Mouse (Mus musculus): ENCODE measurements around the gene Rtn1.

The Rtn1 gene

DNA sequence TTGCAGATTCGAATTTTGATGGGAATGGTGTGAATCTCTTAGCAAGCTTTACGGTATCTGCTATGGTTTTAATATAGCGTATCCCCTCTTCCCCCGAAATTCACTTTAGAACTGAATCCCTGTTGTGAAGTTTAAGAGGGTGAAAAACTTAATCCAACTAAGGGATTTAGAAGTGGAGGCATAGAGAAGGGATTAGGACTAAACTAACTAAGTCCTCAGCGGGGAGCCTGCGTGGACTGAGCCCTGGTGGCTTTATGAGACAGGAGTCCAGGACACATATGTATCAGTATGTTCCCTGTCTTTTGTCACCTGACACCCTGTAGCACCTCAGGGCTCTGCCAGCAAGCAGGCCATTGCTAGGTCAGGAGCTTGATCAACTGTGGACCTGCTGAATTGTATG lies 181.1 kb downstream of the Rtn1 start:
- DNase-seq (ENCODE audit: low read depth) = no peak

DNA sequence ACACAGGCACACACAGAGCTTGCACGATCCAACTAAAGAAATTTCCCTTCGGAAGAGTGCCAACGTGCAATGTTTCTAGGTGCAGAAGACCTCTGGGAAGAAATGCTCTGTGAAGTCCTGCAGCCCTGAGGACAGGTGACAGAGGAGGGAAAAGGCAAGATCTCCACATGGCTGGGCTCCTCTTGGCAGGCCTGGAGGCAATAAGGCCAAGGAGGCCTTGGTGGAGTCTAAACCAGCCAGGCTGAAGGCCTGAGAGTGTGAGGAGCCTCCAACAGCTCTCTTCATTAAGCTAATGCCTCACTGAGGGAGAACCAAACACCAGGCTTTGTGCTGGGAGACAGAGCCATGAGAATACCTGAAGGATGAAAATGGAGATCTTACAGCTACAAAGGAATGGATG lies 183.5 kb downstream of the Rtn1 start:
- DNase-seq (ENCODE audit: low read depth) = no peak

GRCm38 (mm10) chr12:72223557-72224102 lies 185.2 kb downstream of the Rtn1 start:
- no peak for DNase-seq (ENCODE audit: low read depth)

DNA sequence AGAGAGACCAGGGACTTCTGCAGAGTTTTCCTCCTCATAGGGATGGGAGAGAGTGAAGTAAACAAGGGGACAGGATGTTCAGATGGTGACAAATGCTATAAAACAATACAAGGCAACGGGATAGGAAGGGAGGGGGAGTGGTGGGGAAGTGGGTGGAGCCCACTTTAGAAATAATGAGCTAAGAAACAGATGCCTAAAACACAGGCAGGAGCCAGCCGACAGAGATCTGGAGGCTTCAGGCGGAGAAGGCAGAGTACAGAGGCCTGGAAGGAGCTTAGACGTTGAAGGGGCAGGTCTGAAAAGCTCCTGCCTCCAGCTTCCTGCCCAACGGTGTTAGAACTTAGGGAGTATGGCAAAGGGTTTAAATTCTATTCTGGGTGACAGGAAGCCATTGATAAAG lies 195.3 kb downstream of the Rtn1 start:
- DNase-seq (ENCODE audit: low read depth) = no peak

DNA sequence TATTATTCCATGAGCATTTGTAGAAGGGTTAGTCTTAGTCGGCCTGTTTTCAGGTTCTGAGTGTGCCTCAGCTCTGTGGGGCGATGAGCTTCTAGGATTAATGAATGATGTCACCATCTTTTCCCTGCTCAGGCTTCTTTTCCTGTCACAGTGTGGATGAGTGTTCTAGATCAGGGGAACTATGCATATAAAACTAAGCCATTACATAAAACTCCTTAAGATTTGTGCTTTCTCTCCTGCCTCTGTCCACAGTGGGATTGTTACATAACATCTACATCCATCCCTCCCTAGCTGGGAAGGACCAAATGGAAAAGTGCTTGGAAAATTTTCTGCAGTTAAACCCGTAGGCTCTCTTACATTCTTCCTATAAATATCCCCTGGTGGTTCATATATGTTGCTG lies 208.0 kb downstream of the Rtn1 start:
- DNase-seq (ENCODE audit: low read depth) = no peak

GRCm38 (mm10) chr12:72197925-72198486 lies 210.8 kb downstream of the Rtn1 start:
- DNase-seq (ENCODE audit: low read depth) = no peak

DNA sequence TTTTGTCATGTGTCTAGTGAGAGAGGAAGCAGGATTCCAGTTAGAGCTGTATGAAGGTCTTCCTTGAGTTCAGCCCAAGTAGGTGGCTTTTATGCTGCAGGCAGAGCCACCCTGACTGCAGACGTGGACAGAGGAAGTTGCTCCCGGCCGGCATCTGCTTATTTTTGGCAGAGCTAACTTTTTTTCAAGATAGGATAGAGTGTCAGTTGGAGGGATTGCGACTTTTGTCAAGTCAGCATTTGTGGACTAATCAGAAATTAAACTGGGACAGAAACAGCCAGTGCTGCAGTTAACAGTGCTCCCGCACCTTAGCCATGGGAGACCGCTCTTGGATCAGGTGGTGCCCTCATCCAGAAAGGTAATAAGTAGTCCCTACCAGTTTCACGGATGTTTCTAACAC lies 211.4 kb downstream of the Rtn1 start:
- no peak for DNase-seq (ENCODE audit: low read depth)

GRCm38 (mm10) chr12:72184929-72185328 lies 223.9 kb downstream of the Rtn1 start, which contains the start of gene Ccdc175:
Gene Ccdc175 (minus strand): TSS chr12:72185029.
- DNase-seq (ENCODE audit: low read depth) = no peak

DNA sequence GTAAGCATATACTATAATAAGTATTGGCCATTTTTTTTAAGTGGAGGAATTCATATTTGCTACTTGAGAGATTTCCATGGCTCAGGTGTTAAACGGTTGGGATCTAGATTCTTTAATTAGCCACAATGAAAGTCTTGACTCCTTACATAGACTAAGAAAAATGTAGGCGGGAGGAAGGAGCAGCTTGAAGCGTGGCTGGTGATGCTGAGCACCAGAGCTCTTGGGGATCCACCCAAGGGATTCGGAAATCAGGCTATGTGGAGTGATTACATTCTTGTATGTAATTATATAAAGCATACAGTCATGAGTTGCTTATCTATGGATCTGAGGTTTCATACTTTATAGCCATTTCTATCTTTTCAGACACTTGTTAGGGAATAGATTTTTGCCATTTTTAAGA lies 229.3 kb downstream of the Rtn1 start:
- no peak for DNase-seq (ENCODE audit: low read depth)

GRCm38 (mm10) chr12:72178322-72178721 lies 230.5 kb downstream of the Rtn1 start:
- DNase-seq (ENCODE audit: low read depth) = no peak

Measured in fibroblast of lung, adult 2 months (primary cell).